Mouse (Mus musculus): Measurements from ENCODE around the gene Gm21981.
"Not testable (repeated sequence)": the region's sequence is repeated elsewhere in the genome, so short reads cannot be mapped to it uniquely, and the experiment has no call there.

Gm21981 gene

DNA sequence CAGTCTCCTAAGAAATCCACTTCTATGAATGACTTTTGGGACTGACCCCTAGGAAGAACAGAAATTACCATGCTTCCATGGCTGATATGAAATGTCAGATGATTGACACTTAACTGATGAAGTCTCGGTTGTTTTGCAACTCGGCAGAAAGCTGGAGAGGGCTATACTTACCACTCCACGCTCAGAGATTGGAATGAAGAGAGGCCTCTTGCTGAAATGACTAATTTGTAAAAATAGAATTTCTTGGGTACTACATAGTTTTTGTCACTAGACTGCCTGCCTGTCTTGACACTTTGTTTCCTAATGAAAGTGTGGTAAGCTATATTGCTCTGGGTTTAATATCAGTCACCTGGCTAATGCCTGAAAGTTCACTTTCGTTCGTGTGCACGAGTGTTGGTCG is 29.8 kb downstream of the Gm21981 start:
- no peak for DNase-seq (ENCODE audit: low spot score in 2 of 2)

DNA sequence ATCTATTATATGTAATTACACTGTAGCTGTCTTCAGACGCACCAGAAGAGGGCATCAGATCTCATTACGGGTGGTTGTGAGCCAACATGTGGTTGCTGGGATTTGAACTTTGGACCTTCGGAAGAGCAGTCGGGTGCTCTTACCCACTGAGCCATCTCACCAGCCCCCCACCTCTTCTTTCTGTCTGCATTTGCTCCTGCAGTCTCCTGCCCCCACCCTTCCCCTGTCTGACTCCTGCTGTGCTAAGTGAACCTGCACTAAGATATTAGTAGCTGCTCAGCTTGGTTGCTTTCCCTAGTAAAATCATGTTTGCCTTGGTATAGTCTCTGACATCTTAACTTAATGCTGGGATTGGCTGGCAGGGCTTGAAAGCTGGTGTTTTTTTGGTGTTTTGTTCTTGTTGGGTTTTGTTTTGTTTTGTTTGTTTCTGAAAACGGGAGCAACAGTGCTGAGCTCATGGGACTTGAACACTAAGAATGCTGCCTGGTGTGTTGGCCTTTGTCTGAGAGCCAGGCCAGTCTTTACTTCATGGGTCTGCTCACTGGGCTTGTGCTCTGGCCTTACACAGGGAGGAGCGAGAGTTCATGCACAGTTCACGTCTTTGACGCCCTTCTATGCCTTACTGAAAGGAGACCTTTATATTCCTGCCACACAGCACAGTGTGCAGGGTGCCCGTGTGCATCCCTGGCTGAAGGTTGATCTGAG is 31.1 kb downstream of the Gm21981 start:
- DNase-seq (ENCODE audit: low spot score in 2 of 2): no peak

DNA sequence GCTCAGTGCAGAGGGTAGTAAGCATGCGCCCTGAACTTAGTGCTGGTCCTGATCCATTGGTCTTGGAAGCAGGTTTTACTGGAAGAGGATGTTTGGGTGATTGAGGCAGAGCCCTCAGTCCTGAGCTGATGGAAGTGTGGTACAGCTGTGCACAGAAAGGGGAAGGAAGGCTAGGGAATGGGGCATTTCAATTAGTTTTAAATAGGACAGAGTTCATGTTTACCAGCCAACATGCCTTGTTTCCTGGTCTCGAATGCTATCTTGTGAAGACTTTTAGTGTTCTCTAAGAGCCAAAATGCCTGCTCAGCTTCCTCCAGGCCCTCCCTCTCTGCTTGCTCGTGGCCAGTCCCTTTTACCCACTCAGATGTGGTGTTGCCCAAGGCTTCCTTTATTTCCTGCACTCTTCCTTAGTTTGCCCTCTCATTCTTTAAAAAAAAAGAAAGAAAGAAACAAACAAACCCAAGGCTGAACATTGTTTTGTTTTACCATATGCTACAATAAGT is 35.5 kb downstream of the Gm21981 start:
- no peak for DNase-seq (ENCODE audit: low spot score in 2 of 2)

DNA sequence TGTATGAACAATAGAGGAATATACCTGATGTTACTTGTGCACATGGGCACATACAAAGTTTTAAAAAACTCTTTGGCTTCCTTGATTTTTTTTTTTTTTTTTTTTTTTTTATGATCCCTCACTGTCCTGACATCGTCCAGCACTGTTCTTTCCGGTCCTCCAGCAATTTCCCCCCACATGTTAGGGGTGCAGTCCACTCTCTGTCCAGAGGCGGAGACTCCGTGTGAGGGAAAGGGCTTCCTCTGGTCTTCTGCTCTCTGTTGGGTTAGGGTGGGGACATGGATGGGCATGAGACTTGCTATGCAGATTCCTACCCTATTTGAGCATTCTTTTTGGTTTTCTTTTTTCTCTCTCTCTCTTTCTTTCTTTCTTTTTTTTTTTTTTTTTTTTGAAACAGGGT is 36.4 kb downstream of the Gm21981 start:
- DNase-seq (ENCODE audit: low spot score in 2 of 2): no peak

DNA sequence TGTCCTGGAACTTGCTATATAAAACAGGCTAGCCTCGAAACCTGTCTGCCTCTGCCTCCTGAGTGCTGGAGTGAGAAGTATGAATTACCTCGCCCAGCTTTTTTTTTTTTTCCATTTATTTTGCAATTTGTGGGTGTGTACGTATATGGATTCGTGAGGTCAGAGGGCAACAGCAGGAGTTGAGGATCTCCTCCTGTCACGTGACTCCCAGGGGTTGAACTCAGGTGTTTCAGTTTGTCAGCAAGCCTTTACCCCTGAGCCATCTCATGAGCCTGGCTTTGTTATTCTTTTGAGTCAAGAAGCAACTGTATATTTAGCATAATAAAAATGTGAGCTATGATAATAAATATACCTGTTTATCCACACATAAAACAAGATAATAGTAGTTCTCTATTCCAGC is 38.6 kb downstream of the Gm21981 start:
- DNase-seq (ENCODE audit: low spot score in 2 of 2): no peak

DNA sequence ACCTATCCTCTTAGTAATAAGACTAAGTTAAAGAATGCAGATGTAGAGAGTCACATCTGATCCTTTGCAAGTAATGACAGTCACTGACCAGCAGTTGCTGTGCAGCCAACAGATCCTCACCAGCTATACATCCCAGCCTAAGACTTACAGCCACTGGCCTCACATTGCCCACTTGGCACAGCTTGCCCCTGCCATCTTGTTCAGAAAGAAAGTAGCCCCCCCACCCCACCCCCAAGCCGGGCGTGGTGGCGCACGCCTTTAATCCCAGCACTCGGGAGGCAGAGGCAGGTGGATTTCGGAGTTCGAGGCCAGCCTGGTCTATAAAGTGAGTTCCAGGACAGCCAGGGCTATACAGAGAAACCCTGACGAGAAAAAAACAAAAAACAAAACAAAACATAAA is 39.9 kb downstream of the Gm21981 start:
- not testable (repeated sequence) for DNase-seq (ENCODE audit: low spot score in 2 of 2)

DNA sequence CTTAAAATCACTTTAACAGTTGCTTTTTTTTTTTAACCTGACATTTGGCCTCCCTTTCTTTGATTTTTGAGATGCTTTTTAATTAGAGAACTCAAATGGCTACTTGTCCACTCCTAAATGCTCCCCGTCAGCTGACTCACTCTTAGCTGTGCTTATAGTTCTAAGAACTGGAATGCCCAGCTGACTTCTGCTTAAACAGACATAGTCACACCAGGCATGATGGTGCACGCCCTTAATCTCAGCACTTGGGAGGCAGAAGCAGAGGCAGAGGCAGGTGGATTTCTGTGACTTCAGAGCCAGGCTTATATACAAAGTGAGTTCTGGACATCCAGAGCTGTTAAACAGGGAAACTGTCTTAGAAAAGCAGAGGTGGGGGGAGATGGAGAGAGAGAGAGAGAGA is 42.3 kb downstream of the Gm21981 start:
- no peak for DNase-seq (ENCODE audit: low spot score in 2 of 2)

DNA sequence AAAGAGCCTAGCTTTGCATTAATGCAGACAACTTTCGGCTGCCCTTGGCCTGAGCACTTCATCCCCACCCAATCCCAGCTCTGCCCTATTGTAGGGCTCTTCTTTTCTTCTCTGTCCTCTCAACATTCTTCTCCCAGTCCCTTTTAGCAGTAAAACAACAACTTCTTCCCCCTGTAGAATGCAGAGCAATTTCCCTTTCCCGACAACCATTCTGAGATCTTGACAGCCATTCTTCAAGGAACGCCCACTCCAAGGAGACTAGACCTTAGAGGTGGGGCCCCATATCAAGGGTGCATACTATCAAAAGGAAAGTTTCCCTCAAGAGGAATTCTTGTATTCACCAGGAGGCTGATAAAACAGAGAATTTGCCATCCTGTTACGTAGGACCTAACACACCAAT is 45.3 kb downstream of the Gm21981 start:
- no peak for DNase-seq (ENCODE audit: low spot score in 2 of 2)

DNA sequence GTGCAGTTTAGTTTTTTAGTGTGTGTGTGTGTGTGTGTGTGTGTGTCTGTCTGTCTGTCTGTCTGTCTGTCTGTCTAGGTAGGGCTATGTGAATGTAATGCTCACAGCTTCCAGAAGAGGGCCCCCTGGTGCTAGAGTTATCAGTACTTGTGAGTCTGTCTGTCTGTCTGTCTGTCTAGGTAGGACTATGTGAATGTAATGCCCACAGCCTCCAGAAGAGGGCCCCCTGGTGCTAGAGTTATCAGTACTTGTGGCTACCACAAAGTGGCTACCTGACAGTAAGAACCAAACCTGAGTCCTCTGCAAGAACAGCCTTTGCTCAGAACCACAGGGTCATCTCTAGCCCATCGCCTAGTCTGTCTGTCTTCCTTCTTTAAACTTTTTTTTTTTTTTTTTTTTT is 47.6 kb downstream of the Gm21981 start:
- DNase-seq (ENCODE audit: low spot score in 2 of 2): peak; percentile 38 to 64

DNA sequence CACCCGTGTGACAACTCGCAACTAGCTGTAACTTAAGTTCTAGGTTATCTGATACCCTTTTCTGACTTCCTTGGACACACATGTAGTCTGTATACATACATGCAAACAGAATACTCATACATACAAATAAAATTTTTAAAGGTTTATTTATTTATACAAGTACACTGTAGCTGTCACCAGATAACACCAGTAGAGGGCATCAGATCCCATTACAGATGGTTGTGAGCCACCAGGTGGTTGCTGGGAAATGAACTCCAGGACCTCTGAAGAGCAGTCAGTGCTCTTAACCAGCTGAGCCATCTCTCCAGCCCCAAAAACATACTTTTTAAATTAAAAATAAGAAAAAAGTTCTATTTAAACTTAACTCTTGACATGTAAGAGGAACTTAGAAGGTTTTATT is 51.3 kb downstream of the Gm21981 start:
- no peak for DNase-seq (ENCODE audit: low spot score in 2 of 2)
